Mouse (Mus musculus): ENCODE data around the gene Amz1. TPM values are rescaled to one million over a fixed set of nuclear protein-coding genes. Genes with fewer than 3 reads are reported as not detected.

Gene Amz1
- polyA plus RNA-seq, 1 experiment from 2014 or later: 0.74 TPM

DNA sequence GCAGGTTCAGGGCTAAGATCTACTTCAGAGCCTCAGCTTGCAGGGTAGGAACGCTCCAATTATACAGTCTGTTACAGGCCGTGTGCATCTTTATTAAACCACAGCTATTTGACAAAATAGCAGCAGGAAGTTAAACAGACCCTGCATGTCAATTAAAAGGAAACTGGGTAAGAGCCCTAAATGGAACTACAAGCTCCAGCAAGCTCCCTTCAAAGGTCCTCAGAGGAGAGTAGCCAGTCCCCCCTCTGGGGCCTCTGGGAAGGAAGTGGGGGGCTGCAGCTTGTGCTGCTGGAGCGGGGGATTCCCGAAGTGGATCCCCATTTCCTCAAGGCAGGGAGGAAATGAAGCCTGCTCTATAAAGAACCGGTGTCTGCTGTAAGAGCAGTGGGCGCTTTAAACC is 47.7 kb downstream of the Amz1 start:
- WGBS: 35% methylated on average over 6 of the region's 6 CpGs
- Histone ChIP-seq H3K4me1 (peaks cover 28% of the 10 kb centered on the region), H3K4me2 (replicated peaks) (no peak overlapping the region), H3K9ac (peak overlapping the region; percentile 24; the same call in 1 of the 2 replicates), H3K4me3 (no peak overlapping the region), H3K27me3 (no peaks in the 10 kb centered on the region), H3K27ac (peak overlapping the region; percentile 75), H3K9me3 (no peaks in the 10 kb centered on the region), H3K36me3 (0 out of 2 replicates have a peak, but pooled peaks cover 3% of the 10 kb centered on the region)
- ATAC-seq (ENCODE audit: insufficient number of reproducible peaks, insufficient read depth, low FRiP score, low TSS enrichment): no peak

DNA sequence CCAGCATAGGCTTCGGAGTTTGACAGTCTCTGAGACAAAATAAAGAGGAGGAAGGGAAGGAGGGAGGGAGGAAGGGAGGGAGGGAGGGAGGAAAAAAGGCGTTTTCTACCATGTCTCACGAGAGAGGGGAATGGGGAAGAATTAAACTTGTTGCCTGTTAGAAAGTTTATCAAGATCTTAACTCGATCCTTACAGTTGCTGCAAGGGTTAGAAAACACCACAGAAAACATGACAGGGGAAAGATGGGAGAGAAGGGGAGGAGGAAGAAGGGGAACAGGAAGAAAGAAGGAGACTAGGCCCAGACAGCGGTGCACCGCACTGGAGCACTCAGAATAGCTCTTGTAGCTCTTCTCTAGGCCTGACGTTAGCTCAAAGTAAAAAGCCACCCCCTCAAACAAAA is 48.2 kb downstream of the Amz1 start:
- no peak overlapping the region for H3K4me2 ChIP-seq (replicated peaks)
- H3K27ac ChIP-seq: peak overlapping the region; percentile 75
- H3K9me3 ChIP-seq: no peaks in the 10 kb centered on the region
- 0 out of 2 replicates have a peak overlapping the region, but pooled peaks have one; percentile 24 for H3K9ac ChIP-seq
- 0 out of 2 replicates have a peak, but pooled peaks cover 3% of the 10 kb centered on the region for H3K36me3 ChIP-seq
- WGBS: 68% methylated on average over 7 of the region's 7 CpGs
- no peak for ATAC-seq (ENCODE audit: insufficient number of reproducible peaks, insufficient read depth, low FRiP score, low TSS enrichment)
- no peak overlapping the region for H3K4me3 ChIP-seq
- no peaks in the 10 kb centered on the region for H3K27me3 ChIP-seq
- H3K4me1 ChIP-seq: peaks cover 28% of the 10 kb centered on the region

DNA sequence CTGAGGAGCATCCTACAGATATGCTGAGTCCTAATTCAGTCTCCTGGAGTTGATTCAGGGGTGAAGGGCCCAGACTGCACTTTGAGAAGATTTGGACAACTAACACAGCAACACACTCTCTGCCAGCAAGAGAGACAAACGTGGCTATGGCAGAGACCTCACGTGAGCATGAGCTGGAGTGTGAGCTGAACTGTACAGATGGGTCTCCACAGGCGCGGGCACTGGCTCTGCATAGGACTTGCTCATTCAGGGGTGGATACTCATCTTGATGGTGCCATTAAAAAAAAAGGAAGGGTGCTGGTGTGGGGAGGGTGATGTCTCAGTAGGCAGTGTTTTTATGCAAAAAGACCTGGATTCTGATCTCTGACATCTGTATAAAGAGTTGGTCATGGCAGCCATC is 51.2 kb downstream of the Amz1 start:
- no peaks in the 10 kb centered on the region for H3K27me3 ChIP-seq
- no peak overlapping the region for H3K4me3 ChIP-seq
- ATAC-seq (ENCODE audit: insufficient number of reproducible peaks, insufficient read depth, low FRiP score, low TSS enrichment): no peak
- peaks cover 20% of the 10 kb centered on the region for H3K36me3 ChIP-seq
- WGBS: 96% methylated on average over 4 of the region's 4 CpGs
- no peaks in the 10 kb centered on the region for H3K9me3 ChIP-seq
- peaks cover 14% of the 10 kb centered on the region for H3K4me1 ChIP-seq
- H3K27ac ChIP-seq: no peak overlapping the region
- H3K9ac ChIP-seq: no peak overlapping the region
- no peak overlapping the region for H3K4me2 ChIP-seq (replicated peaks)

DNA sequence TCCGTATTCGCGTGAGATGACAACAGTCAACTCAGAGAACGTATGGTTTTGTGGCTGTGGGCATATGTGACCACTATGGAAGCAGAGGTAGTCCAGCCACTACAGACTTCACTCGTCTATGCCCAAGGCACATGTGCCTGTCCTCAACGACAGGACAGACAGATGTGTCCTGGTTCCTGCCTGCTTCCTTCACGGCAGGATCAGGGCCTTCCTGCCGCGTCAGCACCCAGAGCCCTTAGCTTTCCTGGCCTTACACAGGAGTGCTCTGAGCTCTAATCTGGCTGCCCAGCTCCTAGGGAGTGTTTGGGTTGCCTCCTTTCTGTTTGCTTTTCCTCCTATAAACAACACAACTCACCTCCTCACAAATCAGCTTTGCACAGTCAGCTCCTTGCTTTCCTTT is 53.0 kb downstream of the Amz1 start:
- 73% methylated on average over 9 of the region's 9 CpGs for WGBS
- Histone ChIP-seq H3K27ac (no peak overlapping the region), H3K4me3 (no peak overlapping the region), H3K4me2 (replicated peaks) (no peak overlapping the region), H3K9me3 (no peaks in the 10 kb centered on the region), H3K36me3 (peaks cover 33% of the 10 kb centered on the region), H3K9ac (no peak overlapping the region), H3K27me3 (no peaks in the 10 kb centered on the region), H3K4me1 (peaks cover 7% of the 10 kb centered on the region)
- no peak for ATAC-seq (ENCODE audit: insufficient number of reproducible peaks, insufficient read depth, low FRiP score, low TSS enrichment)

DNA sequence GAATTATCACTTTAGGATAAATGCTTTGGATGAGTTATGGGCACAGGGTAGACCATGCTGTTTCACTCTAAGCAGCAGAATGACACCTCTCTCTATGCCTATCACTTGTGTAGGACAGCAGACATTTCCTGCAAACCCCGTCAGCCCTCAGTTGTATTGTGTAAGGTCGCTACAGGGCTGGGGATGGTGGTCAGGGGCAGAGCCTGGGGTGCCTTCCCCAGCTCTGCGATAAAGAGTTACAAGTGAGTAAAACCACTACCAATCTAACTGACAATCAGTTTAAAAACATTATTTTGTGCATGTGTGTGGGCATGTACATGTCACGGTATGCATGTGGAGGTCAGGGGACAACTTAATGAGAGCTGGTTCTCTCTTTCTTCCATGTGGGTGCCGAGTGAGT is 57.2 kb downstream of the Amz1 start:
- Histone ChIP-seq H3K9ac (no peak overlapping the region), H3K4me1 (no peaks in the 10 kb centered on the region), H3K9me3 (no peaks in the 10 kb centered on the region), H3K4me2 (replicated peaks) (no peak overlapping the region), H3K36me3 (peaks cover 67% of the 10 kb centered on the region), H3K27me3 (no peaks in the 10 kb centered on the region), H3K27ac (no peak overlapping the region), H3K4me3 (no peak overlapping the region)
- WGBS: 86% methylated on average over 5 of the region's 5 CpGs
- ATAC-seq (ENCODE audit: insufficient number of reproducible peaks, insufficient read depth, low FRiP score, low TSS enrichment): no peak

DNA sequence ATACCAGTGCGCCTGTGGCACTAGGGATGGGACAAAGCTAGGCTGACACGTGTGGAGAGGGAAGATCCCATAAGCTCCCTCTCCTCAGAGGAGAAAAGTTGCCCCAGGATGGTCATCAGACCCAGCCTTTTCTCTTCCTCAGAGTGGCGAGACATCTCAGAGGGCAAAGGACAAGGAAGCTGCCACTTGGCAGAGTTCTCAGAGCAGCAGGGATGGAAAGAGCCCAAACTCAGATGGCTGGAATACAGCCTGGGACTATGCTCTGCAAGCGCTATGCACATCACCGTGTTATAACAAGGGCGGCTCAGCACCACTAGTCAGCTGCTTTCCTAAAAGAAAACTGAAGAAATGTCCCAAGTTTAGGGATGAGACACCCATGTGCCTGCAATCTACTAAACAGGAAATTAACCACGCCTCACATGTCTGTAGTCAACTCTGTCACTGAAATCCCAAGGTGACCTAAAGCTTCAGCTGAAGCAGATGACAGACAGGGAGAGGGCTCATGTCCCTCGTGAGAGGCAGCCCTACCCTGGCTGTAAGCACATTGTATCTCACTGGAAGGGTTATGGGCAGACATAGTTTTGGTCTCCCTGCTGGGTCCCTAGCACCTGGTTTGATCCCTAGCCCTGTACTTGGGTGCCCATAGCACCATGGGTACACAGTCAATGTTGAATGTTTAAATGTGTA is 58.1 kb downstream of the Amz1 start:
- Histone ChIP-seq H3K9me3 (no peaks in the 10 kb centered on the region), H3K9ac (no peak overlapping the region), H3K4me2 (replicated peaks) (no peak overlapping the region), H3K4me3 (no peak overlapping the region), H3K4me1 (no peaks in the 10 kb centered on the region), H3K27ac (no peak overlapping the region), H3K27me3 (no peaks in the 10 kb centered on the region), H3K36me3 (peaks cover 67% of the 10 kb centered on the region)
- WGBS: 86% methylated on average over 8 of the region's 8 CpGs
- ATAC-seq (ENCODE audit: insufficient number of reproducible peaks, insufficient read depth, low FRiP score, low TSS enrichment): no peak

DNA sequence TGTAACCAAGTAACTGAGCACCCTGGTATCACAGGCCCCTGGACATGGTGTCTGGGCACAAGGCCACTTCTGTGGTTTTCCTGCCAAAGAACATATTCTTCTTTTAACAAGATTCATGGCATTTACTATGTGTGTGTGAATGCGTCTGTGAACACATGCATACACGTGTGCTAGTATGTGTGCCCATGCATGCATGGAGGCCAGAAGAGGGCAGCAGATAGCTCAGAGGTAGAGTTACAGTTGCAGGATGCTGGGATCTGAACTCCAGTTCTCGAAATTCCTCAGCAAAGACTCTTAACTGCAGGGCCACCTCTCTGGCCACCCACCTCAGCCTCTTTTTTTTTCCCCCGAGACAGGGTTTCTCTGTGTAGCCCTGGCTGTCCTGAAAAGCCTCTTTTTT is 59.6 kb downstream of the Amz1 start:
- no peak overlapping the region for H3K27ac ChIP-seq
- H3K36me3 ChIP-seq: peaks cover 58% of the 10 kb centered on the region
- H3K4me3 ChIP-seq: no peak overlapping the region
- H3K9ac ChIP-seq: no peak overlapping the region
- no peaks in the 10 kb centered on the region for H3K4me1 ChIP-seq
- ATAC-seq (ENCODE audit: insufficient number of reproducible peaks, insufficient read depth, low FRiP score, low TSS enrichment): no peak
- H3K27me3 ChIP-seq: no peaks in the 10 kb centered on the region
- WGBS: 95% methylated on average over 4 of the region's 4 CpGs
- H3K9me3 ChIP-seq: no peaks in the 10 kb centered on the region
- no peak overlapping the region for H3K4me2 ChIP-seq (replicated peaks)

DNA sequence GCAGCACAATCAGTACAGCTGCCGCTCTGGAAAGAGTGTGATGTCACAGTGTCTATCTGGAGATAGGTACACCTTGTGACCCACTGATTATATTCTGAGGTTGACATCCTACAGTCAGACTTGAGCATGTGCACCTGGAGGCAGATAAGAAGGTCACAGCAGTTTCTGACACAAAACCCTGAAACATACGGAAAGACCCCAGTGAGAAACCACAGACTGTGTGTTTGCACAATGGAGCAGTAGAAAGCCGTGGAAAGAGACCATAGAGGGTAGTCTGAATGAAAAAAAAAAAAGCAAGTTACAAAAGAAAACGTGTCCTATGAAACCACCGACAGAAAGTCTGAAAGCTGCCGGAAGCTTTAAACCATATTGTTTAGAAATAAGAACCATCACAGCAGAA is 60.4 kb downstream of the Amz1 start:
- Histone ChIP-seq H3K9me3 (no peaks in the 10 kb centered on the region), H3K27me3 (no peaks in the 10 kb centered on the region), H3K9ac (no peak overlapping the region), H3K27ac (no peak overlapping the region), H3K4me1 (no peaks in the 10 kb centered on the region), H3K4me2 (replicated peaks) (no peak overlapping the region), H3K4me3 (no peak overlapping the region), H3K36me3 (peaks cover 58% of the 10 kb centered on the region)
- 92% methylated on average over 6 of the region's 6 CpGs for WGBS
- no peak for ATAC-seq (ENCODE audit: insufficient number of reproducible peaks, insufficient read depth, low FRiP score, low TSS enrichment)

DNA sequence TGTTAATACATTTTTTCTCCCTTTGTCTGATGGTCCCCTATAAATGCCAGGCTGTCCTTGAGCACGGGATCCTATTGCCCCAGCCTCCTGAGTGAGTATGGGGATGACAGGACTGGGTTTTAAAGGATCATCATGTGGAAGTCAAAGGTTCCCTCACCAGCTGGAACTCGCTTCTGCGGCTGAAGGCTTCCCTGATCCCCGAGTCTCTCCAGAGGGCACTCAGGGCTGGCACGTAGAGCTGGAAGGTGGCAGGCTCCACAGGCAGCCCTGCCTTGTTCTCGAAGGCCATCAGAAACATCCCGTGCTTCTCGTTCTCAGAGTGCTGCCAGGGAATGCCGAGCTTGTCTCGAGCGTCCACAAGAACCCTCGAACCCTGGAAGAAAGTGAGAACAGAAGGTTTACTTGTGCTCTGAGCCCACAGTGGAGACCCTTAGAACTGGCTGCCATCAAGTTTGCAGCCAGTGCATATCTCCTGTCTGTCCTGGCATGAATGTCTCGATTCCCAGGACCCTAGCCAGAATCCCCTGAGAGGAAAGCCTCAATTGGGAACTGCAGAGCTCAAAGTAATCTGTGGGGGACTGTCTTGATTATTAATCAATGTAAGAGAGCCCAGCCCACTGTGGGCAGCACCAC is 61.4 kb downstream of the Amz1 start:
- no peaks in the 10 kb centered on the region for H3K27me3 ChIP-seq
- peaks cover 5% of the 10 kb centered on the region for H3K4me1 ChIP-seq
- peaks cover 47% of the 10 kb centered on the region for H3K36me3 ChIP-seq
- no peak overlapping the region for H3K4me2 ChIP-seq (replicated peaks)
- H3K4me3 ChIP-seq: no peak overlapping the region
- H3K9ac ChIP-seq: no peak overlapping the region
- H3K27ac ChIP-seq: no peak overlapping the region
- WGBS: 85% methylated on average over 13 of the region's 13 CpGs
- ATAC-seq (ENCODE audit: insufficient number of reproducible peaks, insufficient read depth, low FRiP score, low TSS enrichment): no peak
- H3K9me3 ChIP-seq: no peaks in the 10 kb centered on the region

DNA sequence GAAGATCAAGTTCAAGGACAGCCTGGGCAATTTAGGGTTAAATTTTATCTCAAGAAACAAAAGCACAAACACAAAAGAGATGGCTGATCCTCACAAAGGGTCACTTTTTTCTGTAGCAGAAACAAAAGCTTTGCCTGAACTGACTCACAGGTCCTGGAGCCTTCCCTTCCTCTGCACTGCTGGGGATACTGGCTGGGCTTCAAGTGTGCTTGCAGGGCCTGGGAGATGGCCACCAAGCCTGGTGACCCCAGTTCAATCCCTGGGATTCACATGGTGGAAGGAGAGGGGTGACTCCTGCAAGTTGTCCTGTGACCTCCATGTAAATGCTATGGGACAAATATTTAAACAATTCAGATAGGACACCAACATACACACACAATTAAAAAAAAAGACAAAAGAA is 65.6 kb downstream of the Amz1 start:
- no peak overlapping the region for H3K27ac ChIP-seq
- H3K9ac ChIP-seq: no peak overlapping the region
- no peak overlapping the region for H3K4me2 ChIP-seq (replicated peaks)
- no peak for ATAC-seq (ENCODE audit: insufficient number of reproducible peaks, insufficient read depth, low FRiP score, low TSS enrichment)
- H3K27me3 ChIP-seq: no peaks in the 10 kb centered on the region
- no peaks in the 10 kb centered on the region for H3K9me3 ChIP-seq
- H3K4me3 ChIP-seq: no peak overlapping the region
- H3K4me1 ChIP-seq: peaks cover 31% of the 10 kb centered on the region
- H3K36me3 ChIP-seq: peaks cover 10% of the 10 kb centered on the region

DNA sequence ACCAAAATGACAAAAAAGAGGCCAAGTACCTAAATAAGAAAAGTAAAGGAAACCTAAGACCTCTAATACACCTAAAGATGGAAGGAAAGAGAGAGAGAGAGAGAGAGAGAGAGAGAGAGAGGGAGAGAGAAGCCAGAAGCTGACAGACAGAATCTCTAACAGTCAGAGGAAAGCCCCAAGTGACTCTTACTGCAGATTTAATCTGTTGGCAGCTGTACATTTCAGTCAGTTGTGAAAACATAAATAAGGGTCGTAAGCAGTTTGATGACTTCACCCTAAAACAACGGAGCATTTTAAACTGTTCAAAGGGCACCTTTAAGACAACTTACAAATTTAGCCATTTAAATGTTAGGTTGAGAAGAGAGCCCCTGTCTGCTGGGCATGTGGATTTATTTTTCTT is 66.5 kb downstream of the Amz1 start:
- H3K27me3 ChIP-seq: no peaks in the 10 kb centered on the region
- H3K4me3 ChIP-seq: no peak overlapping the region
- peaks cover 40% of the 10 kb centered on the region for H3K4me1 ChIP-seq
- H3K36me3 ChIP-seq: peaks cover 2% of the 10 kb centered on the region
- H3K9ac ChIP-seq: no peak overlapping the region
- WGBS: 53% methylated on average over 2 of the region's 2 CpGs
- H3K4me2 ChIP-seq (replicated peaks): no peak overlapping the region
- no peak for ATAC-seq (ENCODE audit: insufficient number of reproducible peaks, insufficient read depth, low FRiP score, low TSS enrichment)
- H3K9me3 ChIP-seq: no peaks in the 10 kb centered on the region
- H3K27ac ChIP-seq: peak overlapping the region; percentile 83

All from embryonic facial prominence, embryonic 12.5 days (tissue).